In genomic region chr13:64368596-64368995, GRCm38 (mm10) we compare ENCODE assay signal across 9 mouse cellular contexts. TPM values are rescaled to one million over a fixed set of nuclear protein-coding genes. Genes with fewer than 3 reads are reported as not detected.
DNase-seq lines count a peak whose midpoint lies in the region; ATAC-seq and TF ChIP-seq lines count a peak whose summit lies in the region.
"Had no signal": no experiment of that assay in that cellular context is flagged by ENCODE, and none has a peak within 500 bp of the region (broad histone marks: within the 10 kb centered on the region; RNA-seq: fewer than 3 reads in every experiment).

No protein-coding gene starts in this region.

- H3K4me3 ChIP-seq in kidney, postnatal 0 days (replicated peaks; ENCODE audit: low read depth, low read length): peak overlapping the region; percentile 95
- no peak overlapping the region for H3K4me3 ChIP-seq in forebrain, embryonic 13.5 days
- H3K4me3 ChIP-seq in intestine, embryonic 14.5 days (ENCODE audit: low read depth, low read length): peak overlapping the region; percentile 86; the same call in 1 of the 2 replicates
- no peak overlapping the region for H3K4me3 ChIP-seq in midbrain, embryonic 16.5 days (ENCODE audit: low read depth, low read length)

- peaks cover 34% of the 10 kb centered on the region for H3K36me3 ChIP-seq in kidney, postnatal 0 days (ENCODE audit: insufficient read depth, low read length)
- peaks cover 43% of the 10 kb centered on the region for H3K36me3 ChIP-seq in forebrain, embryonic 13.5 days (ENCODE audit: poor library complexity, severe bottlenecking)
- H3K36me3 ChIP-seq in intestine, embryonic 14.5 days (ENCODE audit: control insufficient read depth, insufficient read depth, low read length): peaks cover 43% of the 10 kb centered on the region
- H3K36me3 ChIP-seq in midbrain, embryonic 16.5 days (ENCODE audit: control insufficient read depth, insufficient read depth, low read length): peaks cover 30% of the 10 kb centered on the region

- no peak for TF ChIP-seq CTCF in kidney, postnatal 0 days (IDR thresholded peaks at IDR 0.05; ENCODE audit: low read depth)

- H3K9ac ChIP-seq in kidney, postnatal 0 days (ENCODE audit: low read depth, low read length): peak overlapping the region; percentile 86; the same call in 1 of the 2 replicates
- H3K9ac ChIP-seq in forebrain, embryonic 13.5 days: no peak overlapping the region
- H3K9ac ChIP-seq in intestine, embryonic 14.5 days (ENCODE audit: low read length): no peak overlapping the region
- no peak overlapping the region for H3K9ac ChIP-seq in midbrain, embryonic 16.5 days (ENCODE audit: low read depth, low read length)

- 91% methylated on average over 1 of the region's 1 CpGs for WGBS in kidney, postnatal 0 days
- WGBS in forebrain, embryonic 13.5 days: 91% methylated on average over 1 of the region's 1 CpGs
- 87% methylated on average over 1 of the region's 1 CpGs for WGBS in intestine, embryonic 14.5 days
- WGBS in midbrain, embryonic 16.5 days: 77% methylated on average over 1 of the region's 1 CpGs

- no peaks in the 10 kb centered on the region for H3K27me3 ChIP-seq in kidney, postnatal 0 days (ENCODE audit: insufficient read depth, low read length)
- no peaks in the 10 kb centered on the region for H3K27me3 ChIP-seq in forebrain, embryonic 13.5 days
- no peaks in the 10 kb centered on the region for H3K27me3 ChIP-seq in intestine, embryonic 14.5 days (replicated peaks; ENCODE audit: control insufficient read depth, insufficient read depth, low read length)
- no peaks in the 10 kb centered on the region for H3K27me3 ChIP-seq in midbrain, embryonic 16.5 days (ENCODE audit: control insufficient read depth, insufficient read depth, low read depth, low read length)

- H3K4me2 ChIP-seq in kidney, postnatal 0 days (ENCODE audit: low read length): peak overlapping the region; percentile 83
- peak overlapping the region; percentile 81; the same call in 1 of the 2 replicates for H3K4me2 ChIP-seq in forebrain, embryonic 13.5 days
- peak overlapping the region; percentile 85 for H3K4me2 ChIP-seq in intestine, embryonic 14.5 days (ENCODE audit: low read length)
- peak overlapping the region; percentile 86; the same call in 1 of the 2 replicates for H3K4me2 ChIP-seq in midbrain, embryonic 16.5 days (ENCODE audit: low read length)

- no peaks in the 10 kb centered on the region for H3K9me3 ChIP-seq in kidney, postnatal 0 days (replicated peaks; ENCODE audit: low read length)
- H3K9me3 ChIP-seq in forebrain, embryonic 13.5 days (replicated peaks): no peaks in the 10 kb centered on the region
- no peaks in the 10 kb centered on the region for H3K9me3 ChIP-seq in intestine, embryonic 14.5 days (ENCODE audit: control insufficient read depth, low read length)
- H3K9me3 ChIP-seq in midbrain, embryonic 16.5 days (replicated peaks; ENCODE audit: control insufficient read depth, low read length, poor library complexity, severe bottlenecking): no peaks in the 10 kb centered on the region

- no peak for DNase-seq in kidney, postnatal 0 days (ENCODE audit: low spot score)
- DNase-seq in kidney, postnatal 14 days: no peak
- no peak for DNase-seq in intestine, embryonic 14.5 days (ENCODE audit: low spot score)
- DNase-seq in cerebellum, adult 9-11 months: no peak
- no peak for DNase-seq in embryo, embryonic 9.5 days (ENCODE audit: extremely low spot score)
- DNase-seq: lung, postnatal 4 days had no signal

- no peak overlapping the region for H3K27ac ChIP-seq in kidney, postnatal 0 days
- no peak overlapping the region for H3K27ac ChIP-seq in forebrain, embryonic 13.5 days
- H3K27ac ChIP-seq in intestine, embryonic 14.5 days (ENCODE audit: low read depth): no peak overlapping the region
- no peak overlapping the region for H3K27ac ChIP-seq in midbrain, embryonic 16.5 days (ENCODE audit: low read length)

- H3K4me1 ChIP-seq in kidney, postnatal 0 days (replicated peaks; ENCODE audit: insufficient read depth, low read length): peaks cover 8% of the 10 kb centered on the region
- H3K4me1 ChIP-seq in forebrain, embryonic 13.5 days: peaks cover 17% of the 10 kb centered on the region
- H3K4me1 ChIP-seq in intestine, embryonic 14.5 days (replicated peaks; ENCODE audit: control insufficient read depth, insufficient read depth, low read length): peaks cover 8% of the 10 kb centered on the region
- H3K4me1 ChIP-seq in midbrain, embryonic 16.5 days (ENCODE audit: control insufficient read depth, insufficient read depth, low read length): peaks cover 9% of the 10 kb centered on the region

- ATAC-seq in kidney, postnatal 0 days (replicated peaks; ENCODE audit: low FRiP score, low read depth): no peak
- ATAC-seq in forebrain, embryonic 13.5 days: no peak
- ATAC-seq in intestine, embryonic 14.5 days (replicated peaks; ENCODE audit: low FRiP score, low TSS enrichment, low read depth): no peak
- ATAC-seq in midbrain, embryonic 16.5 days: no peak
- no peak for ATAC-seq in granulocyte monocyte progenitor cell, adult 5-6 weeks (replicated peaks; ENCODE audit: poor library complexity, severe bottlenecking)

RNA-seq across cellular contexts. Expression of gene Ctsl, which starts 2.1 kb away (rescaled TPM):
- 482 and 514 TPM in 2 replicates for polyA plus RNA-seq in kidney, postnatal 0 days (2015; fragmentation: Nextera tagmentation; extraction: Ambion mirVana)
- 79.0 and 92.5 TPM in 2 replicates for polyA plus RNA-seq in forebrain, embryonic 13.5 days (2015; fragmentation: Nextera tagmentation; extraction: Ambion mirVana)
- 167 and 188 TPM in 2 replicates for polyA plus RNA-seq in intestine, embryonic 14.5 days (2014; fragmentation: Nextera tagmentation; extraction: Ambion mirVana)
- polyA plus RNA-seq in midbrain, embryonic 16.5 days (2015; fragmentation: Nextera tagmentation; extraction: Ambion mirVana): 153 and 163 TPM in 2 replicates
- total RNA-seq in granulocyte monocyte progenitor cell, adult 5-6 weeks (2014; fragmentation: Nextera tagmentation): 9.3 and 43.6 TPM in 2 replicates
- 23.3 and 53.2 TPM in 2 replicates for total RNA-seq in granulocyte monocyte progenitor cell, adult 5-6 weeks (2017)

RNA-seq across cellular contexts. Expression of gene Aaed1, which starts 56.1 kb away (rescaled TPM):
- polyA plus RNA-seq in kidney, postnatal 0 days (2015; fragmentation: Nextera tagmentation; extraction: Ambion mirVana): 53.9 and 56.2 TPM in 2 replicates
- 10.1 and 12.3 TPM in 2 replicates for polyA plus RNA-seq in forebrain, embryonic 13.5 days (2015; fragmentation: Nextera tagmentation; extraction: Ambion mirVana)
- polyA plus RNA-seq in intestine, embryonic 14.5 days (2014; fragmentation: Nextera tagmentation; extraction: Ambion mirVana): 42.9 and 47.3 TPM in 2 replicates
- polyA plus RNA-seq in midbrain, embryonic 16.5 days (2015; fragmentation: Nextera tagmentation; extraction: Ambion mirVana): 10.7 and 11.5 TPM in 2 replicates
- total RNA-seq in granulocyte monocyte progenitor cell, adult 5-6 weeks (2014; fragmentation: Nextera tagmentation): 19.1 and 20.5 TPM in 2 replicates
- total RNA-seq in granulocyte monocyte progenitor cell, adult 5-6 weeks (2017): 37.4 and 37.8 TPM in 2 replicates

Comparison
In these comparisons a context has a peak if more than half of its experiments do, and no peak if none do; other contexts are left out.
1. H3K4me3 ChIP-seq: peak in kidney, postnatal 0 days (single experiment) and intestine, embryonic 14.5 days (single experiment); none in forebrain, embryonic 13.5 days (single experiment) and midbrain, embryonic 16.5 days (single experiment).
2. Peak in every context shown above with its lines, with median percentiles within 50 percentile points of each other: H3K4me2 ChIP-seq.